25 mouse cellular contexts compared by ENCODE assay signal in genomic region chr6:29539502-29539901, GRCm38 (mm10). TPM values are rescaled to one million over a fixed set of nuclear protein-coding genes. Genes with fewer than 3 reads are reported as not detected.
"Had no signal": no experiment of that assay in that cellular context is flagged by ENCODE, and none has a peak within 500 bp of the region (broad histone marks: within the 10 kb centered on the region; RNA-seq: fewer than 3 reads in every experiment).

No protein-coding gene starts in this region.

- H3K27ac ChIP-seq: heart, adult 2 months; heart, embryonic 13.5 days; heart, embryonic 15.5 days; hindbrain, embryonic 13.5 days; intestine, embryonic 15.5 days; limb, embryonic 13.5 days; liver, embryonic 13.5 days had no signal

- H3K4me1 ChIP-seq: hindbrain, embryonic 13.5 days; intestine, embryonic 15.5 days; limb, embryonic 13.5 days; liver, embryonic 13.5 days had no signal

- DNase-seq: gastrocnemius, postnatal 14 days; gastrocnemius, postnatal 36 days; heart, adult 11 months; heart, adult 2 months; heart, postnatal 14 days; heart, postnatal 36 days; kidney, adult 18-20 months; kidney, adult 8-10 months; kidney, postnatal 10 days; kidney, postnatal 36 days; layer of hippocampus, adult 9-11 months; layer of hippocampus, postnatal 36 days; liver; liver, embryonic 13.5 days had no signal

- H3K9me3 ChIP-seq: heart, embryonic 13.5 days; heart, embryonic 15.5 days; hindbrain, embryonic 13.5 days; intestine, embryonic 15.5 days; limb, embryonic 13.5 days; liver, embryonic 13.5 days had no signal

- H3K4me2 ChIP-seq: heart, embryonic 11.5 days; heart, embryonic 13.5 days; heart, embryonic 15.5 days; hindbrain, embryonic 13.5 days; intestine, embryonic 15.5 days; limb, embryonic 13.5 days; liver, embryonic 11.5 days; liver, embryonic 13.5 days had no signal

- ATAC-seq: hindbrain, embryonic 16.5 days; inflammation-experienced regulatory T-cells, adult 6 months; intestine, embryonic 15.5 days; intestine, postnatal 0 days had no signal

- H3K9ac ChIP-seq: heart, embryonic 13.5 days; heart, embryonic 15.5 days; hindbrain, embryonic 13.5 days; intestine, embryonic 15.5 days; limb, embryonic 13.5 days; liver, embryonic 13.5 days had no signal

- H3K4me3 ChIP-seq: heart, adult 2 months; heart, embryonic 13.5 days; heart, embryonic 15.5 days; hindbrain, embryonic 13.5 days; intestine, embryonic 15.5 days; limb, embryonic 13.5 days; liver, embryonic 13.5 days had no signal

- H3K27me3 ChIP-seq: heart, embryonic 13.5 days; heart, embryonic 15.5 days; hindbrain, embryonic 13.5 days; intestine, embryonic 15.5 days; limb, embryonic 13.5 days; liver, embryonic 13.5 days had no signal

RNA-seq across cellular contexts. Expression of gene Kcp, which starts 31.8 kb away (rescaled TPM):
- total RNA-seq: hematopoietic stem cell, adult 5-6 weeks had no signal
